Mouse (Mus musculus): ENCODE measurements at regions not wholly inside any gene's neighbourhood (a gene's known extent, or its start where the extent isn't known, plus 50 kb on each side); places are given as distances from the start of the nearest gene placed in this dataset.

- DNase-seq (ENCODE audit: low spot score), result no peak
Observed at GRCm38 (mm10) chr2:79185234-79186101, 69.8 kb upstream of the Itga4 start.

- no peak for DNase-seq (ENCODE audit: low spot score)
Observed at GRCm38 (mm10) chr2:79186878-79187277, 68.3 kb upstream of the Itga4 start.

GRCm38 (mm10) chr2:79188511-79189193, 66.6 kb upstream of the Itga4 start:
- no peak for DNase-seq (ENCODE audit: low spot score)

- no peak for DNase-seq (ENCODE audit: low spot score)
Observed at GRCm38 (mm10) chr2:79193851-79194250, 61.4 kb upstream of the Itga4 start.

GRCm38 (mm10) chr2:79201677-79202076, 53.5 kb upstream of the Itga4 start:
- DNase-seq (ENCODE audit: low spot score), result no peak

Measured in embryo, embryonic 10 days (tissue).